Mouse (Mus musculus): Measurements from ENCODE around the gene Tmem151b.

The Tmem151b gene

DNA sequence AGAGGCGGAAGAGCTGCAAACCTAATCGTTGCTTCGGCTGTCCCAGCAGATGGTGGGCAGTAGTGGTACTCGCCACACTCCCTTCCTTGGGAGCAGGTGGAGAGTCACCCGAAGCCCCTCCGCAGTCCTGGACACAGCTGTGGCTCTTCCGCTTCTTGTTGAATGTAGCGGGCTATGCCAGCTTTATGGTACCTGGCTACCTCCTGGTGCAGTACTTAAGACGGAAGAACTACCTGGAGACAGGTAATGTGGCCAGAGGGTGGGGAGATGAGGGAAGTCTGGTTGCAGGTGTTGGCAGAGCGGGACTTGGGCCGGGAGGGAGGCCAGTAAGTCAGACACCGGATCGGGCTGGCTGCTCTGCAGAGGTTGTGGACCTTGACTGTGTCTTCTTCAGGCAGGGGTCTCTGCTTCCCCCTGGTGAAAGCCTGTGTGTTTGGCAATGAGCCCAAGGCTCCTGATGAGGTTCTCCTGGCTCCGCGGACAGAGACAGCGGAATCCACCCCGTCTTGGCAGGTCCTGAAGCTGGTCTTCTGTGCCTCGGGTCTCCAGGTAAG is 15.1 kb upstream of the Tmem151b start:
- DNase-seq (ENCODE audit: extremely low read depth, low read depth, low spot score), result no peak

DNA sequence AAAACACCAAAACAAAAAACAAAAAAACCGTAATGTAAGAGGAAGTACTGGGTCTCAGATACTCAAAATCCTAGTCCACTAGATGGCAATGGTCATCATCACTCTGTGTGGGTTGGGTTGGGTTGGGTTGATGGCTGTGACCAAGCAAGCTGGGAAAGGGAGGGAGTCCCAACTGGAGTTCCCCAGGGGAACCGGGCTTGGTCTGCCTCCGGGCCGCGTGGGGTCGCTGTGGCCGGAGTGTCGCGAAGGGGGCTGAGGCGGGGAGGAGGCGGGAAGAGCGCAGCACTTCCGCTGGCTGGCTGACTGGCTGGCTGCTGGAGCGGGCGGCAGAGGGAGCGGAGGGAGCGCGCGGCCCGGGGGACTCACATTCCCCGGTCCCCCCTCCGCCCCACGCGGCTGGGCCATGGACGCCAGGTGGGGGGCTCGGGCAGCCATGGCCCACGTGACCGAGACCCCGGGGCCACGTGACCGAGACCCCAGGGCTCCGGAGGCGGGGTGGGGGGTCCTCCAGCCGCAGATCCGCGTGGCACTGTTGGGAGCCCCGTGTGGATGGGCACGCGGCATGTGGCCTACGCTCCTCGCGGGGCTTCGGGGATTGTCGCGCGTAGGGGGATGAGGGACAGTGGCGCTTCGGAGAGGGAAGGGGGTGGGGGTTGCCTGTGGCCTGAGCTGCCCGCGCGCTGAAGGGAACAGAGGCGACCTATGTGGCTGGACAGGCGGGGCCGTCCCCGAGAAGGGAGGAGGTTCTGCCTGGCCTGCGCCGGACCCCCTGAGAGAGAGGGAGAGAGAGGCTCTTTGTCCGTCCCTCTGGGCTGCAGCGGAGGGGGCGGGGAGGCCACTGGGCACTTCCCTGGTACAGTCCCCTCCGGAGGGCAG is 14.4 kb upstream of the Tmem151b start, which contains the start of gene Slc35b2:
Slc35b2 (plus strand) TSS at position 220 of the 876 bp plus-strand sequence.
- DNase-seq (ENCODE audit: extremely low read depth, low read depth, low spot score), result no peak

DNA sequence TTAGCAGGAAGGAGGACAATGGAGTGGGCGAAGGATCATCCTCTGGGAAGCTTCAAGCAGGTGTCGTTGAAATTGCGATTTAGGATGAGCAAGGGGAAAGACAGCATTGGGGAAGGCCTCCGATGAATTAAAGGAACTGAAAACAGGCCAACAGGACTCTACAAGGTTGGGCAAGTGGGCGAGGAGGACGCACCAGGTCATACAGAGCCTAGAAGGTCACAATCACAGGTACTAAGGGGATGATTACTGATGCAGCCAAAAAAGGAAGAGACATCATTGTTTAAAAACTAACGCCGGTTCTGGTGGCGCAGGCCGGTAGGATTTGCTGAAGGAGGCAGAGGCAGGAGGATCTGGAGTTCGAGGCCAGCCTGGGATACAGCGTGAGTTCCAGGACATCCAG is 13.7 kb upstream of the Tmem151b start:
- no peak for DNase-seq (ENCODE audit: extremely low read depth, low read depth, low spot score)

DNA sequence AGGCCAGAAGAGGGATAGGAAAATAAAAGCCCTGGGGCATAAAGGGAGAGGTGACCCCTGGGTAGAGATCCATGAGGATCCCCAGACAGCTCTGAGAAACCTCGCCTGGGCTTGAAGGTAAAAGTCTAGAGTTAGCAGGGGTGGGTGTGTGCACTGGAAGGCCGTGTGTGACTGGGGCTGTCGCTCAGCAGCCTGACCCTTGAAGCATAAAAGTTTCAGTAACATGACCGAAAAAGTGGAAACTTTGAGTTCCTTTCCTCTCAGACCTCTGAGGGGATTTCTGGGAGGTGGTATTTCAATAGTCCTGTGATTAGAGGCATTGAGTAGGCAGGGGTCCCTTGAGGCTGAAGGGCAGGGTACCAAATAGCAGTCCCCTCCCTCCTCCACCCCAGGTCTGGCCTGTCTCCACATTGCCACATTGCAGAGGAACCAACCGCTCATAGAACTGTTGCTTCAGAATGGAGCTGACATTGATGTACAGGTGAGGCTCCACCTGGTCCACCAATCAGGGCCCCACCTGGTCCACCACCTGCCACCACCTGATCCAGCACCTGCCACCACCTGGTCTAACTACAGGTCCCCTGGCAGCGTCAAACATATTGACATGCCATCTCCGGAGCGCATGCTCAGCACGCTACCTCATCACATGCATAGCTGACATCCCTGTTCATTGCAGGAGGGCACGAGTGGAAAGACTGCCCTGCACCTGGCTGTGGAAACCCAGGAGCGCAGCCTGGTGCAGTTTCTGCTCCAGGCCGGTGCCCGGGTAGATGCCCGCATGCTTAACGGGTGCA is 10.5 kb upstream of the Tmem151b start:
- DNase-seq (ENCODE audit: extremely low read depth, low read depth, low spot score), result no peak

DNA sequence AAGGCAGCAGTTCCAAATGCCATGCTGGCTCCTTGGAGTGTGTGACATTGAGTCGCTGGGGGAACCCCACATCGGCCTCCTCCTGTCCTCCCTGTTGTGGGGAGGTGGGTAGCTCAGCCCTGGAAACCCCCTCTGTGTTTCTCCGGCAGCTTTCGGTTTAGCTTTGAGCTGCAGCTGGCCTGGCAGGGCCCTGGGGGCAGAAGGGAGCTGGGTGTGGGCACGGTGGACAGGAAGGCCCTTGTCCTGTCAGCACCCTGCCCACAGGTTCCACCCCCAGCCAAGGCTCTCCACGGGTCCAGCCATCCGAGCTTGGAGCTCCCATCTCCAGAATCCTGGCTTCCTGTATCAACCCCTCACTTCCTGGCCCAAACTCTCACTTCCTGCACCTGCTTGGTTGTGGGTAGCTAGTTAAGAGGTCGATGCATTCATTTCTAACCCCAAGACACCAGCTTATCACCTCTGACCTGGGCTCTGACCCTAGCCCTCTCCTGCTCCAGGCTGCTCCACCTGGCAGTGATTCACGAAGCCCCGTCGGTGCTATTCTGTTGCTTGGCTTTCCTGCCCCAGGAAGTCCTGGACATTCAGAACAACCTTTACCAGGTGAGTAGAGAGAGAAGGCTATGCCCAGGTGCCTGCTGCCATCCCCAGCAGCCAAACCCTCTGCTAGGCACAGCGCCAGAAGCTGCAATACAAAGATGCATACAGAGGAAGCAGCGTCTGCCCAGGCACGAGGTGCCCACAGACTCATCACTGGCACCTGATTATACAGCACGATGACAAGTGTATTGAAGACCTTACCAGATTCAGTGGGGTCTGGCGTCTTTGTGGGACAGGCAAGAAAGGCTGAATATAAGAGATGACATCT is 8.8 kb upstream of the Tmem151b start:
- no peak for DNase-seq (ENCODE audit: extremely low read depth, low read depth, low spot score)

DNA sequence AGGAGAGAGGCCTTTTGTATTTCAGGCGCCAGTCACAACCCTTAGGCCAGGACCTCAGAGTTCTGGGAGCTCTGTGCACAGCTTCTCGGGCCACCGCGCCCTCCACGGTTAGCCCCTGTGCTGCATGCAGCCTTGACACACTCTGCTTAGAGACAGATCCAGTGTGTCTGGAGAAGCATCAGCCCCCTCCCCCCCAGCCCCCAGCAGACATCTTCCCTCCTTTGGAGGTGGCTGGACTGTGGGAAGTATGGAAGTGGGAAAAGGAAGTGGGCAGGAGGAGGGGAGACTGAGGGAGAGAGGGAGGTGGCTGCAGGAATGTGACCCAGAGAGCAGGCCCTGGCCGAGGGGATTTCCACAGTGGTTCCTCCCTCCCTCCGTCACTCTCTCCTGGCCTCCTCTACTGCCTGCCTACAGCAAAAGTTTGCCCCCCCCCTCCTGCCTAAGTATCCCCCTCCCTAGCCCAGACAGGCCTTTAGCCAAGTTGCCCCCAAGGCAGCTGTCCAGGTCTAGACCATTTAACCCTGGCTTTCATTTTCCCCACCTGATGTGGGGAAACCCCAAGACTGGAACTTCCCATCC is 7.9 kb upstream of the Tmem151b start:
- DNase-seq (ENCODE audit: extremely low read depth, low read depth, low spot score), result no peak

DNA sequence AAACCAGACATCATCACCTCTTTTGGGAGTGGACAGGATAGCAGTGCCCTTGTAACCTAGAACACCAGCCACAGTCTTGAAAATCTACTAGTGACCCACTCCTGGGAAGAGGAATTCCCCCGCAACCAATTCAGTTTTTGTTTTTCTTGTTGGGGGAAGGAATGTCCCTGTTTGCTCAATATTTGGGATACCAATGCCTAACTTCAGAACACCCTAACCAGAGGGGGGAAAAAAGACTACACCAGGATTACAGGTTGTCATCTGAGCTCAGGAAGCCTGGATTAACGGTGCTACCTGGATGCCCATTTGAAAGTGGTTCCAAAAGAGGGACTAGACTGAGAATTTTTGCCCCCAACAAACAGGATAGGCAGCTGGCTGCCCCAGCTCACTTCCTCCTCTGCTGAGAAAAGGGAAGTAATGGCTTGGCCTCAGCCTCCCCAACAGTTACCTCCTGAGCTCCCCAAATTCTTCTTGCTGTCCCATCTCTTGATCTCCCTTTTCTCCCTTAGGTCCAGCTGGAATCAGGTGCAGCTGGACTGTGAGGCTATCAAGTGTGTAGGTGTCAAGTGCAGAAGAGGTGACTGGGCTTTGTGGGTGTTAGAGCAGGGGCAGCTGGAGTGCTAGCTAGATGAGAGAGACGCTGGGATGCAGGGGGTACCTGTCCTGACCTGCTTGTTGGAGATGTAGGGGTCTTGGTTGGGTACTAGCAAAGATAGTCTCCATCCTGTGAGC is 7.2 kb upstream of the Tmem151b start:
- no peak for DNase-seq (ENCODE audit: extremely low read depth, low read depth, low spot score)

DNA sequence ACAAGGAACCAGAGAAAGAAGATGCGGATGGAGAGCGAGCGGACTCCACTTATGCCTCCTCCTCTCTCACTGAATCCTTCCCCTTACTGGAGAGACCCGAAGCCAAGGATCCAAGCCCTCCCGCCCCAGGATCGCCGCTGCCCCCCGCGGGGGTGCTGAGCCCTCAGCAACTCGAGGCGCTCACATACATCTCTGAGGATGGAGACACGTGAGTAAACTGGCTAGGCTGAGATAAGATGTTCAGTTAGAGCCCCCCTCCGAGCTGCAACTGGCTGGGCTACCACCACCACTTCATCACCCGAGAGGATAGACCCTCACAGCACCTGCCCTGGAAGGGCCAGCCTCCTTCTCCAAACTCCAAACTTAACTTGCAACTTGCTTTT is 6.6 kb upstream of the Tmem151b start:
- no peak for DNase-seq (ENCODE audit: extremely low read depth, low read depth, low spot score)

DNA sequence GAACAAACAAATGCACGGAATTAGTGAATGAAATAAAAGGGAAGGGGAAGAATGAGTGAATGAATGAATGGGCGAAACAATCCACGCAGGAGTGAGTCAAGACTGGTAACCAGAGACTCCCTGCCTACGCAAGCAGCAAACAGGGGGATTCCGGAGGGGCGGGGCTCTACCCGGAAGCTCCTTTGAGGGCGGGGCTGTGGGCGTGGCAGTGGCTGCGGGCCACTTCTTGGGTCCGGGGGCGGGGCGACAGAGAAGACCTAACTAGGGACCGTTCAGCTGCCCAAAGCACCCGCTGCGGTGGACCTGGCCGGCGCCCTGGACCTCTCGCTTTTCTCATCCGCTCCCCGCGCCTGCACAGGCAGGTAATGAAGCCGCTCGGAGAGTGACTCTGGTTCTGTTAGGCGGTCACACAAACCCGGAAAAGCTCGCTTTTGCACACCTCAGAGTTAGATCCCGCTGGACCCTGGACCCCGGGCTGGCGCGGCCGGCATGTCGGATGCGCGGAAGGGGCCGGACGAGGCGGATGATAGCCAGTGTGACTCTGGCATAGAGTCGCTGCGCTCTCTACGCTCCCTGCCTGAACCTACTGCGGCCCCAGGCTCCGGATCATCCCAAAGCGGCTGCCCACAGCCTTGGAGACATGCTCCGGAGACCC is 6.1 kb upstream of the Tmem151b start, which contains the start of gene Nfkbie:
Nfkbie (plus strand) TSS at position 252 of the 655 bp plus-strand sequence.
- DNase-seq (ENCODE audit: extremely low read depth, low read depth, low spot score), result no peak

DNA sequence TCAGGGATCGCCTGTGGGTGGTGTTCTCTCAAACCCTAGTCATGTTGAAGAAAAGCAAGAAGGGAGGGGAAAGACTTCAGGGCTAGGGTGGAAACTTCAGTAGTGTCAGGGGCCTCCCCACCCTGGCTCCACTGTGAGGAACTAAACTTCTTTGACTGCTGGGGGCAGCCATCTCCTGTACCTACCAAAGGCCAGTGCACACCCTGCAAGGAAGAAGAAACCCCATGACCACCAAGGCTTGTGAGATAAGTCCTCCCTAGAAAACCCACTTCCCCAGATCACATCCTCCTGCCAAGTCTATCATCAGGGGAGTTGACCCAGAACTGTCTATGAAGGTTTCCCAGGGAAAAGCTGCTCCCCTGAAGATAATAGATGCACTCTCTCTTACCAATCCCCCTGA is 4.9 kb upstream of the Tmem151b start:
- DNase-seq (ENCODE audit: extremely low read depth, low read depth, low spot score), result no peak

DNA sequence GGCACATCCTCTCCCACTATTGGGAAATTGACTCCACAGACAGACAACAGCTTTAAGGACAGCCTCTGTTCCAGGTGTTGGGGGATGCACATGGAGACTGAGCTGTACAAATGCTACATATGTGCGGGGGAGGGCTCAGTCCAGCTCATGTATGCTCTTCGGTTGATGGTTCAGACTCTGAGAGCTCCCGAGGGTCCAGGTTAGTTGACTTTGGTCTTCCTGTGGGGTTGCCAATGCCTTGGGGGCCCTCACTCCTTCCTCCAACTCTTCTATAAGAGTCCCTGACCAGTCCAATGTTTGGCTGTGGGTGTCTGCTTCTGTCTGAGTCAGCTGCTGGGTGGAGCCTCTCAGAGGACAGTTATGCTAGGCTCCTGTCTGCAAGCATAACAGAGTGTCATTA is 3.6 kb upstream of the Tmem151b start:
- DNase-seq (ENCODE audit: extremely low read depth, low read depth, low spot score), result no peak

DNA sequence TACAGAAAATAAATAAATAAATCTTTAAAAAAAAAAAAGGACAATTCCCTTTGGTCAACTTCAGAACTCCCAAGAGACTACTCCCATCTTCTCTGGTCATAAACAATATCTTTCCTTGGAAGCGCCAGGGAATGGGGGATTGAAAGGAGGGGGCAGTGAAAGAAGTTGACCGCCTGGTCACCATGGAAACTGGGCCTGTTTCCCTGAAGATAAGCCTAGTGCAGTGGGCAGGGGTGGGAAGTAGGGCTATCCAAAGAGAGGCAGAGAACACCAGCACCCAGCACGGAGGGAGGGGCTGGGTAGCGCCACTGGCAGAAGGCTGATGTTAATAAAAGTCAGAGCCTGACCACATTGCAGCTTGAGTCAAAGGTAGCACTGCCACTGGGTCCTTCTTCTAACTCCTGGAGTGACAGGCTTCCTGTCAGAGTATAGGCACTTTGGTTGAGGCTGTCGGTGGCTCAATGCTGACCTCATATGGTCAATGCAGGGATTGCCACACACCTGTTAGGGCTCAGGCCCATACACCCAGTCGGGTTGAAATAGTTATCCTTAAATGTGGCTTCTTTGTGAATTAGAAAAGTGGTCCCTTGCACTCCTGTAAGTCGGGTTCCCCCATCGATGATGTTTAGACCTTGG is 2.5 kb upstream of the Tmem151b start:
- no peak for DNase-seq (ENCODE audit: extremely low read depth, low read depth, low spot score)

DNA sequence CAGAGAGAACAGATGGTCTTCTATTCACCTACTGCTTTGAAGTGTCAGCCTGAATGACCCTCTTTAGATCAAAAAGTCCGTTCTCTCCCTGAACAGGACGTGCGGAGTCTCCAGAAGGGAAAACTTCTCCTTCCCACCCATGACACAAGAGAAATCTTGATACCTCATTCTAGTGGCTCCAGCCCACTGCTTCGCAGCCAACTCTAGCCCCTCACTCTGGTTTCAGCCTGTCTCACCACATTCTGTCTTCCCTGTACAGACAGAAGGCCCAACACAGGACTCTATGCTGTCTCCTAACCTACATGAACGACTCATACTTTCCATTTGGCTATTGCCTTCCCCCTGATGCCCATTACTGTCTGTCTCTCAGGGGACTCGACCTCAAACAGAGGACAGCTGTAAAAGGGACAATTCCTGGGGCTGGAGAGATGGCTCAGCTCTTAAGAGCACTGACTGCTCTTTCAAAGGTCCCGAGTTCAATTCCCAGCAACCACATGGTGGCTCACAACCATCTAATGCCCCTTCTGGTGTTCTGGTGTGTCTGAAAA is 1.8 kb upstream of the Tmem151b start:
- no peak for DNase-seq (ENCODE audit: extremely low read depth, low read depth, low spot score)

DNA sequence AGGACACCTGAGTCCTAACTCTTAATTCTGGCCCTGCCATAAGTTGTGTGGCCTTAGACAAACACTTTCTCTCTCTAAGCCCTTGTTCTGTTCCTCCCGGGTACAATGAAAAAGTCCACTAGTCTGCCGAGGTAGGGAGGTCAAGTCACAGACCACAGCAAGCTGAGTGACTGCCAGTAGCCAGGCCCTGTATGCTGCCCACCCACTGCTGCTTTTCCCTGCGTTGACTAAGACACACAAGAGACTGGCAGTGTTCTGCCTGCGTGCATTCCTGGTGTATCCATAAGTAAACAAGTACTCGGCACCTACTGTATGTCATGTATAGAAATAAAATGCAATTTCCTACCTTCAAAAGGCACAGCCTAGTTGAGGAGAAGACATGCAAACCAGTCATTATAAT is 776 bp upstream of the Tmem151b start:
- DNase-seq (ENCODE audit: extremely low read depth, low read depth, low spot score), result no peak

DNA sequence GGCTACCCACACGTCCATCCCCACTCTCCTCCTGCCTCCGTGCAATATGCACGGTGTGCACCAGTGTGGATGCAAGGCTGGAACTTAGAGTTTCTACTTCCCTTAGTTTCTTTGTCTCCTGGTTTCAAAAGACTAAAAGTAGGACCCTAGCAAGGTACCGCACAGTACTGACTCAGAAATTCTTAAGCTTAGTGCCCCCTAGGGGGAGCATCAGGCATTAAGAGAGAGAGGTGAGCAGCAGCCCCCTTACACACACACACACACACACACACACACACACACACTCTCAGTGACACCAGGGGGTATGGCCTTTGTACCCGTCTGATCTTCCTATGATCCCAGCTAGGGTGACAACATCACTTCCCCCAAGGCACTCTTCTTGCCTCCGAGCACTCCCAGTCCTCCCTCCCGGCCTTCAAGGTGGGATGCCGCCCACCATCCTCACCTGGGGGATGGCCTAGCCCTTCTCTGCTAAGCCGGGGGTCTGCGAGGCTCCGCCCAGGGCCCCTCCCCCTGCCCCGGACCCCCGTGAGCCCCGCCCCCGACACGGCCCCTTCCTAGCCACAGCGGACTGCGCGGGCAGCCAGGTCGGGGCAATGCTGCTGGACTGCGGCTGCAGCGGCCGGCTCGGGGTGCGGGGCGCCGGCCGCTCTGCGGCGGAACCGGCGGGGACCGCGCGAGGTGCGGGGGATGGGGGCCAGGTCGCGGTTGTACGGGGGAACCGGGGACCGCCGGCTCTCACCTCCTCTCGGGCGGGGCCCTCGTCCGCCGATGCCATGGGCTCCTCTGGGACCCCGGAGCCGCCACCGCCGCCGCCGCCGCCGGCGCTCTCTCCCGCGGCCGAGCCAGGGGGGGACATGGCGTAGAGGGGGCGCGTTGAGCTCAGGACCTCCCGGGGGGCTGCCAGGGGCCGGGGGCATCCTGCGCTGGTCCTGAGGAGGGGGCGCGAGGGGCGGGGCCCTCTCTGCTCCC is 650 bp downstream of the Tmem151b start:
- no peak for DNase-seq (ENCODE audit: extremely low read depth, low read depth, low spot score)

DNA sequence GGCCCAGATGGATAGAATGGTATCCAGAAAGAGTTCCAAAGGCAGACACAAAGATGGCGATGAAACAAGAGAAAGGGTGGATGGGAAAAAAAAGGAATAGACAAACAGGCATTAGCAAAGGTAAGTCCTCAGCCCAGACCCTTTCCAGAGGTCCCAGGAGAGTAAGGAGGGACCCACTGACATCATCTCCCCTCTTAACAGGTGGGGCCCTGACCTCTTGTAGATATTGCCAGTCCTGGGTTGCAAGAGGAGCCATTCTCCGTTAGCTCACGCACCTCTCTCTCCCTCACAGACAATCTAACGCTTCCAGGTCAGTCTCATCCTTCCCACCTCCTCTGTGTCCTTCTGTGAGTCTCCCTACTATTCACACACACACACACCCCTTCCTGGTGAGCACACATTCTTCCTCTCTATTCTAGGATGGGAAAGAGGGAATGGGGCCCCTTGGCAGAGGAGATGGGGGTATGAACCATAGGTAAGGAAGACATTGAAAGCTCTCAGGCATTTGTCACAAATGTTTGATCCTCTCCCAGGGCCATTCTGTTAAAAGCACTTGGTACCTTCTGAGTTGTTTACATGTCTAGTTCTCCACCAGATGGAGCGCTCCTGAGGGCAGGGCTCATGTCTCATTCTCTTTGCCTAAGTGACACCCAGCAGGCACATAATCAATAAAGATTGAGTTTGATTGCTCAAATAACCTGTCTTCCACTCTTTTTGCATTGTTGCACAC is 1.9 kb downstream of the Tmem151b start:
- DNase-seq (ENCODE audit: extremely low read depth, low read depth, low spot score), result no peak

DNA sequence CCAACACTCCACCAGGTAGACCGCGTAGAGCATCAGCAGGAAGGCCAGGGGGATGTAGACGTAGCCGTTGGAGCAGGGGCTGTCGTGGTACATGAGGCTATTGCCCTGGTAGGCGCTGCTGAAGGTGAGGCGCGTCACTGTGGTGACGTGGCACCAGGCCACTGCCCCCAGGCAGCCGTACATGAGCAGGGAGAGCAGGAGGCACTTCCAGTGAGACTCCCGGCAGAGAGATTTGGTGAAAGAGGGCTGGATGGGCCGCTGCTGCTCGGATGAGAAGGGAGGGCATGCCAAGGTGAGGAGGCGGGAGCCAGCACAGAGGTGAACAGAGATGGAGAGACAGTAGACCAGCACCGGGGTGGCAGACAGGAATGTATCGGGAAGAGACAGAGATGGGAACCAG is 2.5 kb downstream of the Tmem151b start:
- DNase-seq (ENCODE audit: extremely low read depth, low read depth, low spot score), result no peak
